Mouse (Mus musculus): ENCODE measurements around the gene Olfr266. TPM values are rescaled to one million over a fixed set of nuclear protein-coding genes. Genes with fewer than 3 reads are reported as not detected.

Olfr266 gene
- polyA plus RNA-seq, 1 experiment from 2014 or later = not detected

Other genes starting within 250 kb of the Olfr266 start
- gene Lrif1, start 141.3 kb downstream of the Olfr266 start, polyA plus RNA-seq (2015; fragmentation: Nextera tagmentation; extraction: Ambion mirVana) = 15.6 and 16.0 TPM in 2 replicates
- 12.7 and 14.9 TPM in 2 replicates for gene Cd53, start 36.1 kb downstream of the Olfr266 start, polyA plus RNA-seq (2015; fragmentation: Nextera tagmentation; extraction: Ambion mirVana)
- gene Kcna3, start 209.9 kb upstream of the Olfr266 start, polyA plus RNA-seq (2015; fragmentation: Nextera tagmentation; extraction: Ambion mirVana) = 1.1 and 1.2 TPM in 2 replicates

Data from stomach, embryonic 15.5 days (tissue).